Mouse (Mus musculus) megakaryocyte, embryonic 14.5 days (primary cell): ENCODE results near the gene A630023A22Rik. TPM values are rescaled to one million over a fixed set of nuclear protein-coding genes. Genes with fewer than 3 reads are reported as not detected.

Source experiments
- H3K27me3 ChIP-seq: replicated peaks from 2 replicates; pipeline ENCODE3; 2012; ENCODE audit warnings: inconsistent platforms
- H3K36me3 ChIP-seq: replicated peaks from 2 replicates; pipeline ENCODE3; 2012; ENCODE audit warnings: low read length, inconsistent platforms, mixed read lengths
- H3K4me1 ChIP-seq: 2 replicates; pipeline ENCODE4 v1.6.1; 2012; ENCODE audit warnings: inconsistent platforms
- H3K4me3 ChIP-seq: replicated peaks from 2 replicates; pipeline ENCODE3; 2012; ENCODE audit warnings: moderate library complexity, mild to moderate bottlenecking, inconsistent platforms
- H3K9me3 ChIP-seq: 2 replicates; pipeline ENCODE4 v1.6.1; 2012; ENCODE audit warnings: inconsistent platforms
- FLI1 ChIP-seq: IDR thresholded peaks from 2 replicates; pipeline ENCODE4 v1.6.1; 2012; ENCODE audit warnings: low read length, inconsistent platforms, mixed read lengths
- GATA1 ChIP-seq: IDR thresholded peaks from 3 replicates; pipeline ENCODE4 v1.6.1; 2012; ENCODE audit warnings: mixed read lengths, low read length, inconsistent platforms, borderline replicate concordance
- polyA plus RNA-seq: library from polyadenylated mRNA; stranded (reverse); fragments of >175 nt; gene quantifications from 2 replicates; pipeline ENCODE4 v1.2.3, GENCODE M21; 2012; ENCODE audit warnings: low replicate concordance; ENCODE audit not compliant: insufficient read depth

The A630023A22Rik gene
- polyA plus RNA-seq, 1 experiment = not detected

GRCm38 (mm10) chr14:34120016-34120910 is 17.7 kb upstream of the A630023A22Rik start:
- Histone ChIP-seq H3K27me3 (no peaks in the 10 kb centered on the region), H3K9me3 (no peaks in the 10 kb centered on the region), H3K4me3 (no peak overlapping the region), H3K4me1 (no peaks in the 10 kb centered on the region), H3K36me3 (no peaks in the 10 kb centered on the region)
- no peak for TF ChIP-seq GATA1
- TF ChIP-seq FLI1 = no peak

GRCm38 (mm10) chr14:34119046-34119723 is 16.6 kb upstream of the A630023A22Rik start:
- no peaks in the 10 kb centered on the region for H3K36me3 ChIP-seq
- H3K4me3 ChIP-seq = no peak overlapping the region
- TF ChIP-seq FLI1 (no peak), GATA1 (no peak)
- H3K4me1 ChIP-seq = no peaks in the 10 kb centered on the region
- no peaks in the 10 kb centered on the region for H3K9me3 ChIP-seq
- H3K27me3 ChIP-seq = no peaks in the 10 kb centered on the region

- TF ChIP-seq FLI1 = no peak
- Histone ChIP-seq H3K36me3 (no peaks in the 10 kb centered on the region), H3K4me1 (no peaks in the 10 kb centered on the region), H3K4me3 (no peak overlapping the region), H3K9me3 (no peaks in the 10 kb centered on the region), H3K27me3 (no peaks in the 10 kb centered on the region)
Observed at GRCm38 (mm10) chr14:34114311-34114710, 11.8 kb upstream of the A630023A22Rik start.

- no peak overlapping the region for H3K4me3 ChIP-seq
- peaks cover 5% of the 10 kb centered on the region for H3K27me3 ChIP-seq
- H3K9me3 ChIP-seq = no peaks in the 10 kb centered on the region
- no peaks in the 10 kb centered on the region for H3K36me3 ChIP-seq
- H3K4me1 ChIP-seq = no peaks in the 10 kb centered on the region; the same call in 1 of the 2 replicates
- no peak for TF ChIP-seq FLI1
- no peak for TF ChIP-seq GATA1
Observed at GRCm38 (mm10) chr14:34107594-34107993, 5.0 kb upstream of the A630023A22Rik start.

GRCm38 (mm10) chr14:34106389-34107062 is 4.0 kb upstream of the A630023A22Rik start:
- H3K4me1 ChIP-seq = no peaks in the 10 kb centered on the region; the same call in 1 of the 2 replicates
- no peaks in the 10 kb centered on the region for H3K9me3 ChIP-seq
- no peak for TF ChIP-seq FLI1
- no peak for TF ChIP-seq GATA1
- H3K27me3 ChIP-seq = peaks cover 8% of the 10 kb centered on the region
- H3K4me3 ChIP-seq = no peak overlapping the region
- H3K36me3 ChIP-seq = no peaks in the 10 kb centered on the region

GRCm38 (mm10) chr14:34104892-34105291 is 2.3 kb upstream of the A630023A22Rik start:
- H3K4me3 ChIP-seq = no peak overlapping the region
- H3K36me3 ChIP-seq = no peaks in the 10 kb centered on the region
- TF ChIP-seq GATA1 = no peak
- no peak for TF ChIP-seq FLI1
- peaks cover 8% of the 10 kb centered on the region for H3K27me3 ChIP-seq
- no peaks in the 10 kb centered on the region for H3K9me3 ChIP-seq
- H3K4me1 ChIP-seq = no peaks in the 10 kb centered on the region; the same call in 1 of the 2 replicates

GRCm38 (mm10) chr14:34103855-34104254 is 1.3 kb upstream of the A630023A22Rik start:
- Histone ChIP-seq H3K4me3 (no peak overlapping the region), H3K9me3 (no peaks in the 10 kb centered on the region), H3K4me1 (no peaks in the 10 kb centered on the region; the same call in 1 of the 2 replicates), H3K36me3 (no peaks in the 10 kb centered on the region), H3K27me3 (peaks cover 8% of the 10 kb centered on the region)
- TF ChIP-seq GATA1 (no peak), FLI1 (no peak)

GRCm38 (mm10) chr14:34096161-34096560 is 6.4 kb downstream of the A630023A22Rik start:
- H3K9me3 ChIP-seq = no peaks in the 10 kb centered on the region
- H3K36me3 ChIP-seq = no peaks in the 10 kb centered on the region
- H3K4me3 ChIP-seq = no peak overlapping the region
- no peaks in the 10 kb centered on the region for H3K4me1 ChIP-seq
- H3K27me3 ChIP-seq = no peaks in the 10 kb centered on the region
- TF ChIP-seq GATA1 = no peak
- no peak for TF ChIP-seq FLI1

GRCm38 (mm10) chr14:34092856-34093255 is 9.7 kb downstream of the A630023A22Rik start:
- Histone ChIP-seq H3K4me3 (no peak overlapping the region), H3K9me3 (no peaks in the 10 kb centered on the region), H3K4me1 (no peaks in the 10 kb centered on the region), H3K27me3 (no peaks in the 10 kb centered on the region), H3K36me3 (no peaks in the 10 kb centered on the region)
- no peak for TF ChIP-seq GATA1
- no peak for TF ChIP-seq FLI1
